ENCODE assay signal across 8 mouse cellular contexts in the genomic region with DNA sequence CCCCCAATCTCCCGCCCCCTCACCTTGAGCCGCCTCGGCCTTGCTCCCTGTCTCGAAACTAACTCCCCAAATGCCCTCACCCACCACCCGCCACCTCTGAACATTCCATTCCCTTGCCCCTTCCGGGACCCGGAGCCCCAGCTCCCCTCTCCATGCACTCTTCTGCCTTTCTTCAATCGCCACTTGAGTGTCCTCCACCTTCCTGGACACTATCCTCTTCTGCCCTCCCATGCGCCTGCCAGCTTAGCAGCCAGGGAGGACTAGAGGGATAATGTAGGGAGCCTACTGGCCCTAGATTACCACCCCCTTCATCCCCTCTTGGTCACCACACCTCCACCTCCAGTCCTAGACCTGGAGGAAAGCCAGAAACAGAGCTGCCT.
DNase-seq lines count a peak whose midpoint lies in the region; ATAC-seq lines count a peak whose summit lies in the region.

No protein-coding gene starts in this region.

- peak overlapping the region; percentile 90 for H3K27ac ChIP-seq in limb, embryonic 10.5 days
- H3K27ac ChIP-seq in stomach, embryonic 14.5 days (ENCODE audit: low read length), result no peak overlapping the region

- H3K36me3 ChIP-seq in megakaryocyte, embryonic 14.5 days (replicated peaks; ENCODE audit: low read length), result no peaks in the 10 kb centered on the region
- H3K36me3 ChIP-seq in limb, embryonic 10.5 days, result no peaks in the 10 kb centered on the region
- H3K36me3 ChIP-seq in stomach, embryonic 14.5 days (ENCODE audit: control insufficient read depth, insufficient read depth, low read length), result no peaks in the 10 kb centered on the region

- no peak for ATAC-seq in megakaryocyte, adult 5-6 weeks (ENCODE audit: poor library complexity, severe bottlenecking)
- peak; percentile 28; the same call in 1 of the 2 replicates for ATAC-seq in stomach, embryonic 14.5 days (ENCODE audit: insufficient number of reproducible peaks, insufficient read depth, low FRiP score, low read depth)
- ATAC-seq in erythroid progenitor cell, adult 5-6 weeks (replicated peaks; ENCODE audit: low FRiP score, poor library complexity, severe bottlenecking), result no peak

- H3K27me3 ChIP-seq in megakaryocyte, embryonic 14.5 days (replicated peaks), result peaks cover 75% of the 10 kb centered on the region
- H3K27me3 ChIP-seq in limb, embryonic 10.5 days (ENCODE audit: low read depth, poor library complexity, severe bottlenecking), result peaks cover 100% of the 10 kb centered on the region
- H3K27me3 ChIP-seq in stomach, embryonic 14.5 days (ENCODE audit: control insufficient read depth, insufficient read depth, low read length), result no peaks in the 10 kb centered on the region

- H3K4me2 ChIP-seq in stomach, embryonic 14.5 days (replicated peaks; ENCODE audit: low read depth, low read length), result peak overlapping the region; percentile 55

- H3K4me3 ChIP-seq in megakaryocyte, embryonic 14.5 days (replicated peaks), result peak overlapping the region; percentile 89
- H3K4me3 ChIP-seq in limb, embryonic 10.5 days, result peak overlapping the region; percentile 55
- peak overlapping the region; percentile 38 for H3K4me3 ChIP-seq in stomach, embryonic 14.5 days (ENCODE audit: low read depth, low read length)

- DNase-seq in cerebellum, adult 11-12 months, result peak; percentile 24
- no peak for DNase-seq in cerebellum, adult 9-11 months
- no peak for DNase-seq in limb, embryonic 10.5 days (ENCODE audit: low spot score)
- no peak for DNase-seq in cerebellum, postnatal 25 days

- H3K4me1 ChIP-seq in megakaryocyte, embryonic 14.5 days, result peaks cover 23% of the 10 kb centered on the region
- peaks cover 40% of the 10 kb centered on the region for H3K4me1 ChIP-seq in limb, embryonic 10.5 days
- H3K4me1 ChIP-seq in stomach, embryonic 14.5 days (ENCODE audit: control insufficient read depth, insufficient read depth, low read length), result peaks cover 6% of the 10 kb centered on the region; the same call in 1 of the 2 replicates

- WGBS in limb, embryonic 10.5 days, result 9% methylated on average over 9 of the region's 9 CpGs
- 7% methylated on average over 9 of the region's 9 CpGs for WGBS in stomach, embryonic 14.5 days

- H3K9ac ChIP-seq in stomach, embryonic 14.5 days (replicated peaks; ENCODE audit: low read depth, low read length), result no peak overlapping the region

- H3K9me3 ChIP-seq in megakaryocyte, embryonic 14.5 days, result peaks cover 4% of the 10 kb centered on the region
- no peaks in the 10 kb centered on the region for H3K9me3 ChIP-seq in limb, embryonic 10.5 days (replicated peaks)
- H3K9me3 ChIP-seq in stomach, embryonic 14.5 days (ENCODE audit: control insufficient read depth, low read depth, low read length), result no peaks in the 10 kb centered on the region

Comparison
In these comparisons a context has a peak if more than half of its experiments do, and no peak if none do; other contexts are left out.
1. H3K4me3 ChIP-seq: peak in every context shown above with its lines; median percentile 89 in megakaryocyte, embryonic 14.5 days; 55 in limb, embryonic 10.5 days; 38 in stomach, embryonic 14.5 days.